Mouse (Mus musculus) embryo, embryonic 10.5 days (tissue): ENCODE measurements at regions not wholly inside any gene's neighbourhood (a gene's known extent, or its start where the extent isn't known, plus 50 kb on each side); places are given as distances from the start of the nearest gene placed in this dataset.

ENCODE experiments used
- DNase-seq: peaks from one replicate; pipeline ENCODE4 v3.0.0-alpha.2; 2015; ENCODE audit warnings: low spot score

DNA sequence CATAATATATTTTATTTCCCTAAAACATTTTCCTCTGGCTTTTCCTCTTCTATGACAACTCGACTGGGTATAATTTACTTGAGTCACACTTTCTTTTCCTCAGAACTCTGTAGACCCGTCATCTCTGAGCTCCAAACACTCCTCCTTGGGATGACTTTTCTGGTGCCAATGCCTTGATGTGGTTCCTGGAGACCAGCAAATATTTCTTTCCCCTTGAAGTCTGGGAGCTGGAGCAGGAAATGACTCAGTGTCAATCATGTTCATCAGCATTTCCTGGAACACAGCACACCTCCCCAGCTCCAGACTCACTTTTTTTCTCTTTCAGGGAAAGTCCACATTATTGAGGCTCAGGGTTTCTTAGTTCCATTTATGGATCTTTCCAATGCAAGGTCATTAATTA is 197.3 kb upstream of the Irx3 start:
- DNase-seq: no peak

DNA sequence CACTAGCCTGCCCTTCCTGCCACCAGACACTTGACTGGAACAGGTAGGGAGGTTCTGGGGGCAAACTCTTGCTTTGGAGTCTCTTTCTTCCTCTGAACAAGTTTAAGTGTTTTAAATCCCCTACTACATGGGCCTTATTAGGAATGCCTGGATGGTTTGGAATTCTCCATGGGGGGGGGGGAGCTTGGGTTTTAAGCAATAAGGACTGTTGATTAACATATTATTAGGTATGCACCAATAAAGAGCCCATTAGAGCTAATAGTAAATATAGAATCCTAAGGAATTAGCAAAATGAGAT is 196.0 kb upstream of the Irx3 start:
- DNase-seq: no peak

DNA sequence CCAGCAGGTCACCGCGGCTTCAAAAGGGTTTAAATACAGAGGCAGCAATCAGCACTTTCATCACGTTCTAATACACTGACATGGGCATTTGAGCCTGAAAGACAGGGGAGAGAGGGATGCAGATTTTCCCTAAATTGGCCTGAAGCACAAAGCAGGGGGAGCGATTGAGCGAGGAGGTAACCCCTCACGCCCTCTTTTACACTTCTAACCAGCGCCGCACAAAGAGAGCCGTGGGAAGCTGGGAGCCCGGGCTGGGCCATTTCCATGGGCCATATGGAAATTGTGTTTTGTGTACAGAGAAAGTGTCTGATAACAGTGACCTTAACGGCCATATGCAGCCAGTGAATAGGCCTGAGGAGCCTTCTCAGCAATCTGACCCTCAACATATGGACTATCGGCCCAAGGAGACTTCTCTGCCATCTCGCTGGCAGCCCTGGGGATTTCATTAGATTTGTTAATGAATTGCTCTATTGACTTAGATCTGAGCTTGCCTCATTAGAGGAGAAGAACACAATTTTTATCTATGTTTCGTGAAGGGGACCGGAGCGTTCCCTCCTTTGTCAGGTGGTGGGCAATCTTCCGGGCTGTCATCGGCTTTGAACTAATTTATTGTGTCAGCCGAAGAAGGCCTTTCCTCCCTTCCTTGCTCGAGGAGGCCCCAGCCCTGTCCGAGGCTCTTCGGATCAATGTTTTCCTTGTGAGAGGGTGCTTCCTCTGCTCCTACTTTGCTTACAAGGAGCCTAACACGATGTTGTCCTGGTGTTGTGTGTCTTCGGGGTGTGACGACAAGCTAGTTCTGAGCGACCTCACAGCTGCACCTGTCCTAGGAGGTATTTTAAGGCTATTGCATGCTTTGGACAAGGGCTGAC is 195.4 kb upstream of the Irx3 start:
- peak; percentile 84 for DNase-seq

DNA sequence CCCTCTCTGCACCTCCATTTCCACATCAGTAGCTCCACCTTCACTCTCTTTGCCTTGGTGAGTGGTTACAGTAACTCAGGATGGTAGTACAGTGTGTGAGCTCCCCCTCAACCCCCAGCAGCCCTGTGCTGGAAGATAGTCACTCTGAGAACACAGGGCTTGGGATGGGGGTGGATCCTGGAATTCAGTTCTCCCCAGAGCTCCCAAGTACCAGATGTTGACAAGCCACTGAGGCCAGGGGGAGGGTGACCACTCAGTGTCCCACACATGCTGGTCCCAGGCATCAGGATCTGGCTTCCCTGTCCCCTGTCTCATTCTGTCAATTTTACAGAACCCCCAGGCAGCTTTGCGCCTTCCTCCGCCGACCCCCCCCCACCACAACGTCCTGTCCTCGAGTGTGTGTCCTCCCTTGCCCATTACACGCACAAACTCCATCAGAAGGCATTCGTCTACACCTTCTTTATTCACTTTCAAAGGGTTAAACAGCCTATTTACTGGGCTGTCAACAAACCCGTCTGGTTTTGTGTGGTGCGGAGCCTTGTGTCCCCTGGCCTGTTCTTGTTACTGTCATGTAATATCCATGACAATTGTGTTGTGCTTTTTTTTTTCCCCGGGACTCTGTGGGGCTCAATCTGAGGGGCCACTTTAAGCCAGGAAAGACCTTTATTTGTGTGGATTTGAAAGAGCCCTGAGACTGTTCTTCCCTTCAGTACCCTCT is 194.6 kb upstream of the Irx3 start:
- DNase-seq: peak; percentile 53

DNA sequence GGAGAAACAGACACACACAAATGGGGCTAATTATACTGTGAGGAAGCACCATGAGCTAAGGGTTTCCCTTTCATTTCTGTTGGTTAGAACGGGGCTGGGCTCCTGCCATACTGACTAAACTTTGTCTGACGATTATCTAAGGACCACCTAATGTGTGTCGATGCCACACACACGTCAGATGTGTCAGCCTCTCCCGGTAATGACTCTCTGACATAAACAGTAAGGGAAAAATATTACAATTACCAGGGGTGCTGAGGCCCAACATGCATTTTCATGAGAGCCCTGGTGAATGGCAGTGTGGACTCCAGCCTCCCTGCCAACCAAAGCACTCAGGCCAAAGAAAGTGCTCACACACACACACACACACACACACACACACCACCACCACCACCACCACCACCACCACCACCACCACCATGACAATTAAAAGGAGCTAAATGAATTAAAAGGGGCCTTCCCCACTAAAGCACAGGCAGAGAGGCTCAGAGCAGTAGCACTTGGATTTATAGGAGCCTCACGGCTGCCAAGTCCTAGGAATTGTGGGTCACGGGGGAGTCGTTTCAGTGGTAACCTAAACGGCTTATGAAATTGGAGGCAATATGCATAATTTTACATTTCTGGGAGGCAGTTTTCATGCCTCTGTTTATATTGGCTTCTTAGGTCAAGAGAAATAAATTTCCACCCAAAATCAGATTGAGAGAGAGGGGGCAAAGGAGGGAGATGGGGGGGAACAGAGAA is 193.7 kb upstream of the Irx3 start:
- no peak for DNase-seq

DNA sequence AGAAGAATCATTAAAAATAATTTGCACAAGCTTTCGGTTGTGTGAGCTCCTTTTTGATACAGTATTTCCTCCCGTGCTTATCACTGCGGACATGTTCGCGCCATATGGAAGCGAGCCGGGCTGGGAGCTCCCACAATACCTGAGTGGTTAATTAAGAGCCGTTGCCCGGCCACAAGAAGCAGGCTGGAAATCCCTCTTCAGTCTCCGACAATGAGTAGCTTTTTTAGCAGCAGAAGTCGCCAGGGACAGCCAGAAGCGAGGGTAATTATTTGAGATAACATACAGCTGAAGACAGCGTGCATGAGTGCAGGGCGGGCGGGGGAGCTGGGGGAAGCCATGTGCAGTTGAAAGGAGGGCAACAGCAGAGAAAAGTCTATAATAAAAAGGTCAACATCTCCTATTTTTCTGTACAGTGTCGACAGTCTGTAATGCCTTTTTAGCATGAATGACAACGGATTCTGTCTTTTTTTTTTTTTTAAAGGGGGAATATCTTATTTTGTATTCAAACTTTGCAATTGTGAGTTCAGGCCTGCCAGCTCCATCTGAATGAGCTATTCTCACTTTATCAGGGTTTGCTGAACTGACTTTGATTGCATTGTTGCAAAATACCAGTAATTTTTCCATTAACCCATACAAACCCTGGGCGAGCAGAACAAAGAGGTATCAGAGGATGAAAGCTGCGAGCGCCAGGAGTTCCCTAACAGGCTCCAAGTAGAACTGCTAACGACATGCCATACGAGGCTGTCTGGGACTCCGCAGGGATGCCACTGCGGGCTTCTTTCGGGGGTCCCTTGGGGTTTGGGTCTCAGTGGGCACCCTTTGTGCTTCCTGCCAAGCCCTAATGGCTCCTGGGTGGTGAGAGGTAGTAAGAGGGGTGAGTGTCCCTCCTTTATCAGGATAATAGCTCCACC is 189.9 kb upstream of the Irx3 start:
- DNase-seq: peak; percentile 61

DNA sequence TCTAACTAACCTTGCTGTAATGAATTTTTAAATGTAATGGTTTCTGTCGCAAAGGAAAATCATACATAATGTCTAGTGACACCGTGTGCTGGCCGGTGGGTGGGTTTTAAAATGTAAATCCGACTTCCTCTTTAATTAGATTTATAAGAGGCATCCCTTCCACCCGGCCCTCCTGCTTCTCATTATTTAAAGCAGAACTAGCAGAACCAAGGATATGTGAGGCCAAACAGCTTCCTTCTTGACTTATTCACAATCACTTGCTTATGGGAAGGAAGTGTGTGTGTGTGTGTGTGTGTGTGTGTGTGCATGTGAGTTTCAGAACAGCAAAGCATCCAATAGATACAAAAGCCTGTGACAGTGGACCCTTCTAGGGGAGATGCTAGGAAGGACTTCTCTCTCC is 189.1 kb upstream of the Irx3 start:
- no peak for DNase-seq

DNA sequence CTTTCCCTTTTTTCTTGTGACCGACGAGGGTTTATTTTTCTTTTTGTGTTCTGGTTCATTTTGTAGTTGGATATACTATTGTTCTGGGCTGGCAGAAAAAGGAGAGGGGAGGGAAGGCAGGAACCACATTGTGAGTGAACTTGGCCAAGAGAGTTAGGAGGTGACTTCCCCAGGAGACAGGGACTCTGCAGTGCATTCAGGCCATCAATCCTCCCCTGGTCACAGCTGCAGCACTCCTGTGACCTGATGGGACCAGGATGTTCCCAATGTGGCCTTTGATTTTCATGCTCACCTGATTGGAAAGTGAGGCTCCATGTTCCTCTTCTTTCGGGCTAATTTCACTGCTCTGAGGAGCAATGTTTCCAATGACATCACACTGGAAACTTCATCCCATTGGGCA is 188.2 kb upstream of the Irx3 start:
- DNase-seq: no peak

DNA sequence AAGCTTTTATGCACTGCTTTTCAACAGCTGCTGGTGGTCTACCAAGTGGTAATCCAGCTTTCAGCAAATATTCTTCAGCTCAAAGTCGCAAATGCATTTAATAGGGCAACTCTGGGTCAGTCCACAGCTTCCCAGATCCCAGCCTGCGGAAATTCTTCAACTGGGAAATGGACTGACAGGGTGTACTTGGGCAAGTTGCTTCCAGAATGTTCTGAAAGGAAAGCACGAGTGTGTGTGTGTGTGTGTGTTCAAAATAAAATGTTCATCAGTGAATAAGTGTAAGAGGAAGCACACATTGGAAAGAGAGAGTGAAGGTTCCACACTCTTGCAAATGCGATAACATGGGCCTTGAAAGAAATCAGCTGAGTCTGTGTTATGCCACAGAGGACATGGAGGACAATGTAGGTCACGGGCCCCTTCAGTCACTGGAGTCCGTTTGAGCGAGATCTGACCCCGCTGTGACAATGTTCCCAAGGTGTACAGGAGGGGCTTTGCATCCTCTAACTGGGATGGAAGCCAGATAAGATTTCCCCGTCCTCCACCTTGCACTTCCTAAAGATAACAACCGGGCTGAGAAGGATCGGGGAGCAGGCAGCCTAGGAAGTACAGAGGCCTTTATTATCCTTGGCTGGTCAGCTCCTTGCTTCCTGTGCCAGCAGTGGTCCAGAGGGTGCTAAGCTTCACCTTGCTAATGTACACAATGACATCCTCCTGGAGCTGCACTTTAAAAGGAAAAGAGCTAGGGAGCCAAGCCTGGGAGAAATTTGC is 187.2 kb upstream of the Irx3 start:
- no peak for DNase-seq

DNA sequence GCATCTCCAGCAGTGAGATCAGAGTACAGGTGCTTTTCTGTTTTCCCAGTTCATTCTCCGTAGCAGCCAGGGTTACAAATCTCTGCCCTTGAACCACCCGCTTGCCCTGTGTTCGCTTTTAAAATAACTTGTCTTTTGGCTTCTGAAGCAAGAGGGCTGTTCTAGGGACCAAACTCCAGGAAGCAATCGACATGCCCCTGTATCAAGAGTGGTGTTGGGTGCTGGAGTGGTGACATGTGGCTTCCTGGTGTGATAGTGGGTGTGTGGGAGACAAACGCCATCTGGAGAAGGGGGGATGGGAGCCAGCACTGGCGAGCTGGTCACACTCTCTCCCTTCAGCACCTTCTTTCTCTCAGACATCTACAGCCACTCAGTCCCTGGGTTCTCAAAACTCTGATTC is 186.0 kb upstream of the Irx3 start:
- no peak for DNase-seq

DNA sequence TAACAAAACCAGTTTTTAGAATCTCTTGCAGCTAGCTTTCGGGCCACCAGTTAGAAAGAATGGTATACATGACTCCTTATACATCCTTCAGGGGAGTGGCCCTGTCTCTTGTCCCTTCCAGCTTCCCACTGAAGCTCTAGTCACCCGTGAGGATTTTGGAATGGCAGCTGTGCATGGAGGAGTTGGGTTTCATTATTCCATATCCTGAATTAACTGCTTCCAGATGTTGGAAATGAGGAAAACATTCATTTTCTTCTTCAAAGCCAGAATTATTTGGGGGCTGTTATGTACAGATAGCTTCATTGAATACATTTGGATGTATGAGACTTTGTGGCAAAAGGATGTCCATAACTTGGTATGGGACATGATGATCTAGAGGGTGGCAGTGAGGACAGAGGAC is 181.3 kb upstream of the Irx3 start:
- DNase-seq: no peak

DNA sequence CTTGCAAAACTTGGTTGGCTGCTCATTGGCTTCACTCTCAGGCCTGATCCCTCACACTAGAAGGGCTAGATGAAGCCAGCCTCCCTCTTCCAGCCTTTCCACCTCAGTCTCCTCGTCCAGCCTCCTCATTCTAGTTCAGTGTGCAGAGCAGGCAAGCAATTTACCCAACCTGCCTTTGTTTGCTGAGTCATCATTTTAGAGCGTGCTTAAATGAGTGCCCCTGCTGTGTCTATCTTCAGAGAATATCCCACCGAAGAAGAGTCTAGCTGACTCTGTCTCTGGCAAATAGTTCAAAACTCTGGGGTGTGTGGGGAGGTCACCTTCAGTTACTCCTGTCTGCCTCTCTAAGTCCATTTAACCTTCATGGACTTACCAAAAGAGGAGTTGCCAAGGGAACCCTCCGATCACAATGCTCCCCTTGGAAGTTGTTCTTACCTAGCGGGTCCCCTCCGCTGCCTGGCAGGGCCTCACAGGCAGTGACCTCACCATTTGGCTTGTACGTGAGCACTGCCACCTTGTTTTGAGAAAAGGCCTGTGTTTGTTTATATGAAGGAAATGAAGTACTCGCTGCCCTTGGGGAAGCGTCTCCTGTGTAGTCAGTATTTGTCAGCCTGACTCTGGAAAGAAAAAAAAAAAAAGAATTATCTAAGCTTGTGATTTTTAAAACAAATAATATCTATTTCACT is 175.2 kb upstream of the Irx3 start:
- DNase-seq: no peak

DNA sequence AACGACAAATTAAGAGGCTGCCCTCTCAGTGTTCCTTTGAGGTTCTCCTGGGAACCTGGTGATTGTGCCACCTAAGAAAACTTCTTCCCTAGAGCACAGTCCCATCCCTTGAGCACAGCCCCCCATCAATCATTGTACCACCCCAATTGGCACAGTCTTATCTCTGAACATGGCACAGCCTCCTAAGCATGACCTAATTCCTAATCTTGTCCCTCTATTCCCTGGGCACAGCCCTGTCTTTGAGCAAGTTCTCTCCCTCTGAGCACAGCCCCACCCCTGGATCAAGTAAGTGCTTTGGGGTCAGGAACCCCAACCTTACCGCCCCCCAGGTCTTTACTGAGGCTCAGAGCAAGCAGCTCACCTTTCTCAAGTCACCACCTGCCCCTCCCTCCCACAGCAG is 173.6 kb upstream of the Irx3 start:
- DNase-seq: no peak

DNA sequence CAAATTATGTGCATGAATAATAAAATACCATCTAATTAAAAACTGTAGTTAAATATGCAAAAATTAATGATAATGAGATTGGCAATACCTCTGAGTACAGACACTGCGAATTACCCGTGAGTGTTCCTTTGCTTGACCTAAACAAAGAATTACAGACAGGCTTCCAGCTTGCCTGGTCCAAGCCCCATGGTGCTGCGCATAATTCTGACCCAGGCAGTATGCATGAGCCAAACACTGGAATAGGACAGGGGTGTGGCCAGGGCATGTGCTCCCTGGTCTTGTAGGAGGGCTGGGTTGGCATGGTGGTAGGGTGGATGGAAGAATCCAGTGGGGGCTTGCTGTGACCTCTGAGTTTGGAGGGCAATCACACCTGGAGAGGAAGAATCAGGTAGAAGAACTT is 172.8 kb upstream of the Irx3 start:
- no peak for DNase-seq

DNA sequence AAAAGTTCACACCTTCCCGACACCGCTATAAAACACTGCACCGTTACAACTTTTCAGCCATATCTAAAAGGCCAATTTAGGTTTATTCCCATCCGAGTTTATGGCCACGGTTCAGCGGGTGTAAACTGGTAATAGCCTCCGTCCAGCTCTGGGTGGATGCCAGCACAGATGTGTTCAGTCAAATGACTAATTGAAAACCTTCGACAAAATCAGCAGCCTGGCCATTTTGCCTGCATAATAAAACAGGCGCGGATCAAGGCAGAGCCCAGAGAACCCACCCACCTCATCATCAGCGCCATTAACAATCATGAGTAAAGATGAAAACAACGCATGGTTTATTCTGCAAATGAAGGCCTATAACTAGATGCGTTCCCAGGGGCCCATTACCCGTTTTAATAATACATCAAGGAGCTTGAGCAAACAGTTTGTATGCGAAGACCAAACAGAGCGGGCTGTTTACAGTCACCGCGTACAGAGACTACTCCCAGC is 172.1 kb upstream of the Irx3 start:
- DNase-seq: no peak

DNA sequence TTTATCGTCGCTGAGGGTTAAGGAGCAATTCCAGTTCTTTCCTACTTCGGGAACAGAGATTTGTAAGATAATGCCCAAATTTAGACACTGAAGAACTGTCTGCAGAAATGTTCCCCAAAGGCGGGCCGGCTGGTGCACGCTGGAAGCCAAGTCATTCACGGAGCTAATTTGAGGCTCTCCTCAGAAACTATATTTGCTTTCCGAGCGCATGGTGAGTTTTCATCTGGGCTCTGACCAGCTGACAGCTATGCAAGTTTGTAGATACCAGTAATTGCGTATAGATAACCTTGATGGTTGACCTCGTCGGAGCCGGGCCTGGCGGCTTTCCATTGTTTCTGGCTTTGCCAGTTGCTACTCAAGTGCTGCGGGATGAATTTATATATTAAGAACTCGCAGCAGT is 165.5 kb upstream of the Irx3 start:
- no peak for DNase-seq

DNA sequence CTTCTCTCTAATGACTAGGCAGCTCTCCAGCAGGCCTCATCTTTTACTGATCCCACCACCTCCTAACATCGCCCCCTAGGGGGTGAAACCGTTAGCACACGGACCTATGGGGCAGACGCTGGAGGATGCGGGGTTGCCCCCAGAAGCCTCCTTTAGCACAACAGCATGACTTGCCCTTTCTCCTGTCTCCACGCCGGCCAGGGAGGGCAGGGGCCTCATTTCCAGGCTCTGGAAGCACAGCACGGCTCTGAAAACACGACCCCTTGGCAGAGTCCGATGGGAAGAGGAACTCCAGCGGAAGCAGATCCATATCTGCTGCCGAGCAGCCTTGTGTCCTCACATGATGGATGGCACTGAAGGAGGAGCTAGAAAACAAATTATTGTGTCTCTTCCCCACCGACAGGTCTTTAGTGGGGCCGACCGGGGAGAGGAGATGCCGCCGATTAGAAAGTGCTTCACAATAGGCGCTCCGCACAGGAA is 165.1 kb upstream of the Irx3 start:
- DNase-seq: peak; percentile 58

DNA sequence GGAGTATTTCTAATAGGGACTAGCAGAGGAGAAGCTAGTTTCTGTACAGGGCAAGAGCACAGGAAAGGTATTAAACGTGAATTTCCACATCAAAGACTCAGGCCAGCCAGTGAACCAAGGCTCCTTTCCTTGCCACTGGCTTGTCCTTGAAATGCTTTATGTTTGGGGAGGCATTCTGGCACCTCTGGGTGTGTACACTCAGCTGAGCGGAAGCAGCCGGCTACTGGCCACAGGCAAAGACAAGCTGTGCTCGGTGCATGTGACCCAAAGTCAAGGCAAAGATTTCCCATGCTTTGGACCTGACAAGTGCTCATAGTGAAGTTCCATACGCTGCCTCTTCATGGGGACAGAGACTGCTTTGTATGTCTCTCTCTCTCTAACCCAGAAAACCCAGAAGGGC is 159.8 kb upstream of the Irx3 start:
- no peak for DNase-seq

DNA sequence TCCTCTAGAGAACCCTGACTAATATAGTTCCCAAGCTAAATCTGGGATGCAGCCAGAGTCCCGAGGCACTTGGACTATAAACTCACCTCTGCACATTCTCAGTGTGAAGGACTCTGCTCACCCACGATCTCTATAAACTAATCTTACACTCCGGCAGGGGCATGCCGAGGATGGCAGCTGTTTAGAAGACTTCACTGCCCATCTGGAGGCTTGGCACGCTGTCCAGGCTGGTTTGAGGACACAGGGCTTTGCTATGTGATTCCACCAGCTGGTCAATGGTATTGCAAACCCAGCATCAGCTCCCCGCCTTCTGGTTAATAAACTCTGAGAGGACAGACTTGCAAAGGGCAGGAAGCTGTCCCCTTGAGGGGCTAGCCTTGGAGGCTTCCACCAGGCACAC is 153.3 kb upstream of the Irx3 start:
- no peak for DNase-seq

DNA sequence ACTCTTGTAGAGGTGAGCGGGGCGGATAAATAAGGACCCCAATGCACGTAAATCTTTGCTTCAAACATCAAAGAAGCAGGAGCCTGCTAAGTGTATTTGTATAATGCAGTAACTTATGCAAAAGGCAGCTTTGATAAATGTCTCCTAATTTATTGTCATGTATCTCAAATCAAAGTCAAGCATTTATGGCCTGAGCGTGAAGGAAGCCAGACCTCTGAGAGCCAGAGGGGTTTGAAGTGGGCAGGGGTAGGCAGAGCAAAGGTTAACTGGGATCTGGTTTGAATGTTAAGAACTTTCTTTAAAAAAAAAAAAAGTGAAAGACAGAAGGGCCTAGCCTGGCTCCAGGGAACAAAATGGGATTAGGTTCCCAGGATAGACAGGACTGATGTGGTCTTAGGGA is 151.1 kb upstream of the Irx3 start:
- peak; percentile 41 for DNase-seq
